Mouse (Mus musculus) megakaryocyte, embryonic 14.5 days (primary cell): ENCODE results near the gene Tcea3.

ENCODE experiments used
- FLI1 ChIP-seq: IDR thresholded peaks from 2 replicates; pipeline ENCODE4 v1.6.1; 2012; ENCODE audit warnings: low read length, inconsistent platforms, mixed read lengths
- GATA1 ChIP-seq: IDR thresholded peaks from 3 replicates; pipeline ENCODE4 v1.6.1; 2012; ENCODE audit warnings: mixed read lengths, low read length, inconsistent platforms, borderline replicate concordance

GRCm38 (mm10) chr4:136255919-136256318 lies 8.4 kb downstream of the Tcea3 start:
- no peak for TF ChIP-seq GATA1
- TF ChIP-seq FLI1, result no peak
